Mouse (Mus musculus) kidney, postnatal 0 days (tissue): ENCODE data around the gene Lgr6. TPM values are rescaled to one million over a fixed set of nuclear protein-coding genes. Genes with fewer than 3 reads are reported as not detected.
A peak's percentile ranks its signal among the peaks of the same experiment; 100 is the strongest.

Experiments used
- ATAC-seq: fragments of 200-750 bp; cut with Nextera tagmentation; replicated peaks from 2 replicates; pipeline ENCODE4 v1.8.0; 2017; ENCODE audit warnings: low read depth, moderate number of reproducible peaks, moderate TSS enrichment, moderate library complexity; ENCODE audit not compliant: low FRiP score
- DNase-seq: peaks from one replicate; pipeline ENCODE4 v3.0.0-alpha.2; 2016; ENCODE audit warnings: low spot score
- H3K27ac ChIP-seq: fragments of 300-500 bp; sonication (generic); 2 replicates; pipeline ENCODE4 v1.5.1; 2014; ENCODE audit warnings: mild to moderate bottlenecking
- H3K27me3 ChIP-seq: fragments of 300-500 bp; sonication (generic); 2 replicates; pipeline ENCODE4 v1.6.1; 2014; ENCODE audit warnings: low read length, mixed read lengths; ENCODE audit not compliant: insufficient read depth
- H3K36me3 ChIP-seq: fragments of 300-500 bp; sonication (generic); 2 replicates; pipeline ENCODE4 v1.6.1; 2014; ENCODE audit warnings: low read length, mixed read lengths; ENCODE audit not compliant: insufficient read depth
- H3K4me1 ChIP-seq: fragments of 300-500 bp; sonication (generic); replicated peaks from 2 replicates; pipeline ENCODE4 v1.6.1; 2014; ENCODE audit warnings: antibody characterized with exemption, low read length, mixed read lengths; ENCODE audit not compliant: insufficient read depth
- H3K4me2 ChIP-seq: fragments of 300-500 bp; sonication (generic); 2 replicates; pipeline ENCODE4 v1.6.1; 2014; ENCODE audit warnings: mild to moderate bottlenecking, low read length, moderate library complexity, mixed read lengths
- H3K4me3 ChIP-seq: fragments of 300-500 bp; sonication (generic); replicated peaks from 2 replicates; pipeline ENCODE4 v1.5.1; 2014; ENCODE audit warnings: low read depth, low read length
- H3K9ac ChIP-seq: fragments of 300-500 bp; sonication (generic); 2 replicates; pipeline ENCODE4 v1.6.1; 2014; ENCODE audit warnings: low read depth, low read length
- H3K9me3 ChIP-seq: fragments of 300-500 bp; sonication (generic); replicated peaks from 2 replicates; pipeline ENCODE4 v1.6.1; 2016; ENCODE audit warnings: low read length, inconsistent platforms, mixed read lengths
- CTCF ChIP-seq: IDR thresholded peaks from 2 replicates; pipeline ENCODE4 v1.5.1; 2016; ENCODE audit warnings: antibody characterized with exemption, low read depth, mild to moderate bottlenecking, moderate library complexity
- WGBS: fragments of 180-500 bp; shearing (Covaris S2); extraction: QIAGEN DNeasy Blood & Tissue Kit; methylation state at CpG from one replicate; pipeline ENCODE4 v1.1.7; 2014; 5-methylcytosine and 5-hydroxymethylcytosine counted together
- polyA plus RNA-seq: library from polyadenylated mRNA; unstranded; fragments of >200 nt; fragmentation: Nextera tagmentation; extraction: Ambion mirVana; gene quantifications from 2 replicates; pipeline ENCODE4 v1.2.1, GENCODE M21; 2015

The Lgr6 gene
- polyA plus RNA-seq, 1 experiment from 2014 or later: 0.83 TPM

- Histone ChIP-seq H3K4me2 (peak overlapping the region; percentile 24; the same call in 1 of the 2 replicates), H3K27me3 (no peaks in the 10 kb centered on the region), H3K4me1 (peaks cover 17% of the 10 kb centered on the region), H3K4me3 (no peak overlapping the region), H3K9me3 (no peaks in the 10 kb centered on the region), H3K27ac (no peak overlapping the region), H3K36me3 (no peaks in the 10 kb centered on the region), H3K9ac (no peak overlapping the region)
- DNase-seq (peak; percentile 82), ATAC-seq (no peak; the same call in 1 of the 2 replicates)
- 9% methylated on average over 13 of the region's 13 CpGs for WGBS
- no peak for TF ChIP-seq CTCF
Observed at GRCm38 (mm10) chr1:135019087-135019774, 85.8 kb downstream of the Lgr6 start.

- H3K9ac ChIP-seq: no peak overlapping the region
- H3K4me1 ChIP-seq: peaks cover 17% of the 10 kb centered on the region
- DNase-seq: no peak
- WGBS: 83% methylated on average over 2 of the region's 2 CpGs
- no peak overlapping the region for H3K27ac ChIP-seq
- no peak overlapping the region for H3K4me2 ChIP-seq
- H3K36me3 ChIP-seq: no peaks in the 10 kb centered on the region
- H3K4me3 ChIP-seq: no peak overlapping the region
- no peaks in the 10 kb centered on the region for H3K9me3 ChIP-seq
- H3K27me3 ChIP-seq: no peaks in the 10 kb centered on the region
- no peak for TF ChIP-seq CTCF
- ATAC-seq: no peak
Observed at GRCm38 (mm10) chr1:135017656-135018015, 87.4 kb downstream of the Lgr6 start.

DNA sequence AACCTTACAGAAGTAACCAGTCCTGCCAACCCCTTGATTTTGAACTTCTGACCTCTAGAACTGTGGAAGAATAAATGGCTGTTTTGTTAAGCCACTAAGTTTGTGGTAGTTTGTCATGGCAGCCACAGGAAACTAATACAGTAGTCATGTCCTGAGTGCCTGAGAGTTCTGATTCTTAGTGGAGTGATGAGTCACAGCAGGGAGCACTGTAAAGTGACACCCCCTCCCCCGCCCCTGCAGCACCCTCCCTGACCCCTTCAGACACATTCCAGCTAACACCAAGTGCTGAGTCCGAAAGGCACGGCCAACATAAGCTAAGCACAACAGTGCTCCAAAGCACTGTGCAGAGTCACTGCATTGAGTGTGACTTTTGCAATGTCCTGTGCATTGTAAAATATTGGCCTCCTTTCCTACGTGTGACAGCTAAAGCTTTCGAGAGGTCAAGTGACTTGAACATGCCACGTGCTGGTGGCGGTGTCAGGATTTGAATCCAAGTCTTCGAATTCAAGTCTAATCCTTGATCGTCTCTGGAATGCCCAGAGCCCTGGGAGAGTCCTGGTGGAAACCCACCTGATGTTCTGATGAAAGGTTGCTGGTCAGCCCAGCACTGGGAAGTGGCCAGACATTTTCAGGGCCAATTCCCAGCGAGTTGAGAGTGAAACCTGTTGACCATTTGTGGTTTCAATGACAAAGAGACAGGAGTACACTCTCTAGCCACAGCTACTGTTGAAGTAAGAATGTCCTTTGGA lies 88.0 kb downstream of the Lgr6 start:
- WGBS: 61% methylated on average over 10 of the region's 10 CpGs
- ATAC-seq: no peak
- no peaks in the 10 kb centered on the region for H3K27me3 ChIP-seq

GRCm38 (mm10) chr1:135014921-135015445 lies 90.1 kb downstream of the Lgr6 start:
- ATAC-seq (no peak), DNase-seq (peak; percentile 72)
- H3K4me3 ChIP-seq: no peak overlapping the region
- no peaks in the 10 kb centered on the region for H3K27me3 ChIP-seq
- peaks cover 4% of the 10 kb centered on the region for H3K4me1 ChIP-seq
- no peak overlapping the region for H3K9ac ChIP-seq
- no peaks in the 10 kb centered on the region for H3K36me3 ChIP-seq
- WGBS: 26% methylated on average over 10 of the region's 10 CpGs
- H3K4me2 ChIP-seq: no peak overlapping the region
- TF ChIP-seq CTCF: no peak
- no peaks in the 10 kb centered on the region for H3K9me3 ChIP-seq
- H3K27ac ChIP-seq: no peak overlapping the region

More for the DNA sequence above, 88.0 kb downstream of the Lgr6 start:
- TF ChIP-seq CTCF: no peak
- Histone ChIP-seq H3K36me3 (no peaks in the 10 kb centered on the region), H3K9ac (no peak overlapping the region), H3K9me3 (no peaks in the 10 kb centered on the region), H3K4me3 (no peak overlapping the region), H3K4me1 (peaks cover 17% of the 10 kb centered on the region), H3K4me2 (no peak overlapping the region), H3K27ac (no peak overlapping the region)
- peak; percentile 54 for DNase-seq

GRCm38 (mm10) chr1:135012472-135012871 lies 92.6 kb downstream of the Lgr6 start:
- Histone ChIP-seq H3K4me2 (no peak overlapping the region), H3K4me3 (no peak overlapping the region), H3K27me3 (no peaks in the 10 kb centered on the region), H3K4me1 (no peaks in the 10 kb centered on the region; the same call in 1 of the 2 replicates), H3K9me3 (no peaks in the 10 kb centered on the region), H3K36me3 (no peaks in the 10 kb centered on the region), H3K9ac (no peak overlapping the region), H3K27ac (no peak overlapping the region)
- DNase-seq: no peak
- no peak for TF ChIP-seq CTCF
- WGBS: 82% methylated on average over 9 of the region's 9 CpGs
- ATAC-seq: no peak

DNA sequence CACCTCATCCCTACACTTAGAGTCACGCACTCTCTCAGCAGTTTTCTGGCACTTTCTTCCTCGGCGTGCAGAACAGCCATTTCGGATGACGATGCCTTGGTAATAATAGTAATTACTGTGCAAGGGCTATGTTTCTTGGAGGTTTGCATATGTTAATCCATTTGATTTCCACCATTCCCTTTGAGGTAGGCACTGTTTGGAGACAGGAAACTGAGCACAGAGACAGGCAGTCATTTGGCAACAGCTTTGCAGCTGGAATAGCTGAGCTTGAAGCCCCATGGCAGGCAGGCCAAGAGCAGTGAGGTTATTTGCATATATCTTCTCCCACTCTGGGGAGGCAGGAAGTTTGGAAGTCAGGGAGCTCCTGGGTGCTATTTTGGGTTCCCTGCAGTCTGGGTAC lies 93.2 kb downstream of the Lgr6 start:
- Histone ChIP-seq H3K4me2 (no peak overlapping the region), H3K27me3 (no peaks in the 10 kb centered on the region), H3K4me1 (no peaks in the 10 kb centered on the region; the same call in 1 of the 2 replicates), H3K9me3 (no peaks in the 10 kb centered on the region), H3K9ac (no peak overlapping the region), H3K36me3 (no peaks in the 10 kb centered on the region), H3K27ac (no peak overlapping the region), H3K4me3 (no peak overlapping the region)
- WGBS: 94% methylated on average over 5 of the region's 5 CpGs
- no peak for ATAC-seq
- no peak for DNase-seq
- TF ChIP-seq CTCF: no peak
